Mouse (Mus musculus) midbrain, embryonic 11.5 days (tissue): Measurements from ENCODE around the gene Tas2r144. TPM values are rescaled to one million over a fixed set of nuclear protein-coding genes. Genes with fewer than 3 reads are reported as not detected.

ENCODE experiments used
- ATAC-seq: fragments of 200-750 bp; cut with Nextera tagmentation; 2 replicates; pipeline ENCODE4 v1.8.0; 2017; ENCODE audit warnings: moderate TSS enrichment, moderate library complexity; ENCODE audit not compliant: low FRiP score
- DNase-seq: peaks from one replicate; pipeline ENCODE4 v3.0.0; 2015; ENCODE audit warnings: low spot score; ENCODE audit errors: missing footprints
- H3K27ac ChIP-seq: fragments of 300-500 bp; sonication (generic); 2 replicates; pipeline ENCODE4 v1.5.1; 2014; ENCODE audit warnings: low read depth, low read length
- H3K27me3 ChIP-seq: fragments of 300-500 bp; sonication (generic); 2 replicates; pipeline ENCODE4 v1.6.1; 2014; ENCODE audit warnings: mild to moderate bottlenecking, low read length, moderate library complexity, mixed read lengths; ENCODE audit not compliant: control insufficient read depth, insufficient read depth
- H3K36me3 ChIP-seq: fragments of 300-500 bp; sonication (generic); 2 replicates; pipeline ENCODE4 v1.6.1; 2014; ENCODE audit warnings: mild to moderate bottlenecking, low read length, moderate library complexity, mixed read lengths; ENCODE audit not compliant: control insufficient read depth, insufficient read depth
- H3K4me1 ChIP-seq: fragments of 300-500 bp; sonication (generic); 2 replicates; pipeline ENCODE4 v1.6.1; 2014; ENCODE audit warnings: low read length; ENCODE audit not compliant: control insufficient read depth, insufficient read depth
- H3K4me2 ChIP-seq: fragments of 300-500 bp; sonication (generic); 2 replicates; pipeline ENCODE4 v1.6.1; 2014; ENCODE audit warnings: mild to moderate bottlenecking, moderate library complexity
- H3K4me3 ChIP-seq: fragments of 300-500 bp; sonication (generic); 2 replicates; pipeline ENCODE4 v1.5.1; 2014; ENCODE audit warnings: low read depth, low read length
- H3K9ac ChIP-seq: fragments of 300-500 bp; sonication (generic); 2 replicates; pipeline ENCODE4 v1.6.1; 2014; ENCODE audit warnings: low read length
- H3K9me3 ChIP-seq: fragments of 300-500 bp; sonication (generic); 2 replicates; pipeline ENCODE4 v1.6.1; 2016; ENCODE audit warnings: low read length; ENCODE audit not compliant: control insufficient read depth
- WGBS: fragments of 180-500 bp; shearing (Covaris S2); extraction: QIAGEN DNeasy Blood & Tissue Kit; methylation state at CpG from one replicate; pipeline ENCODE4 v1.1.7; 2014; 5-methylcytosine and 5-hydroxymethylcytosine counted together
- polyA plus RNA-seq: library from polyadenylated mRNA; unstranded; fragments of >200 nt; fragmentation: Nextera tagmentation; extraction: Ambion mirVana; gene quantifications from 2 replicates; pipeline ENCODE4 v1.2.1, GENCODE M21; 2014

Tas2r144 gene
- polyA plus RNA-seq, 1 experiment from 2014 or later, result not detected

GRCm38 (mm10) chr6:42231191-42231590 lies 16.1 kb downstream of the Tas2r144 start:
- no peak overlapping the region for H3K9ac ChIP-seq
- DNase-seq (no peak), ATAC-seq (no peak)
- H3K27me3 ChIP-seq, result no peaks in the 10 kb centered on the region
- H3K27ac ChIP-seq, result no peak overlapping the region
- no peaks in the 10 kb centered on the region for H3K36me3 ChIP-seq
- H3K4me3 ChIP-seq, result no peak overlapping the region
- 88% methylated on average over 3 of the region's 3 CpGs for WGBS
- H3K9me3 ChIP-seq, result no peaks in the 10 kb centered on the region
- no peaks in the 10 kb centered on the region for H3K4me1 ChIP-seq
- no peak overlapping the region for H3K4me2 ChIP-seq

- Histone ChIP-seq H3K27ac (no peak overlapping the region), H3K27me3 (no peaks in the 10 kb centered on the region), H3K4me1 (no peaks in the 10 kb centered on the region), H3K36me3 (no peaks in the 10 kb centered on the region), H3K9me3 (no peaks in the 10 kb centered on the region), H3K9ac (no peak overlapping the region), H3K4me3 (no peak overlapping the region), H3K4me2 (no peak overlapping the region)
- ATAC-seq (no peak), DNase-seq (no peak)
- 78% methylated on average over 6 of the region's 6 CpGs for WGBS
Observed at GRCm38 (mm10) chr6:42237276-42237805, 22.2 kb downstream of the Tas2r144 start.

- peaks cover 2% of the 10 kb centered on the region for H3K27me3 ChIP-seq
- H3K27ac ChIP-seq, result no peak overlapping the region
- H3K4me1 ChIP-seq, result no peaks in the 10 kb centered on the region
- H3K4me2 ChIP-seq, result no peak overlapping the region
- ATAC-seq (no peak), DNase-seq (no peak)
- no peak overlapping the region for H3K9ac ChIP-seq
- H3K9me3 ChIP-seq, result no peaks in the 10 kb centered on the region
- WGBS, result 84% methylated on average over 6 of the region's 6 CpGs
- H3K4me3 ChIP-seq, result no peak overlapping the region
- H3K36me3 ChIP-seq, result no peaks in the 10 kb centered on the region
Observed at GRCm38 (mm10) chr6:42241311-42242045, 26.4 kb downstream of the Tas2r144 start.

GRCm38 (mm10) chr6:42245711-42246353 lies 30.7 kb downstream of the Tas2r144 start, which contains the start of gene Gstk1:
Gstk1 (plus strand) TSS chr6:42245935.
- H3K4me1 ChIP-seq, result no peaks in the 10 kb centered on the region
- ATAC-seq (peak; percentile 100), DNase-seq (peak; percentile 98)
- no peaks in the 10 kb centered on the region for H3K9me3 ChIP-seq
- H3K36me3 ChIP-seq, result no peaks in the 10 kb centered on the region
- peak within 1 kb of the TSS; percentile 47 for H3K4me2 ChIP-seq
- H3K27ac ChIP-seq, result no peak within 1 kb of the TSS
- peaks cover 6% of the 10 kb centered on the region for H3K27me3 ChIP-seq
- peak within 1 kb of the TSS; percentile 32 for H3K4me3 ChIP-seq
- WGBS, result 2% methylated on average over 28 of the region's 28 CpGs
- H3K9ac ChIP-seq, result peak within 1 kb of the TSS; percentile 31; the same call in 1 of the 2 replicates

GRCm38 (mm10) chr6:42247173-42247572 lies 32.0 kb downstream of the Tas2r144 start:
- Histone ChIP-seq H3K4me1 (no peaks in the 10 kb centered on the region), H3K27me3 (peaks cover 6% of the 10 kb centered on the region), H3K27ac (no peak overlapping the region), H3K9me3 (no peaks in the 10 kb centered on the region), H3K4me3 (no peak overlapping the region), H3K36me3 (no peaks in the 10 kb centered on the region), H3K9ac (no peak overlapping the region), H3K4me2 (no peak overlapping the region)
- ATAC-seq (no peak), DNase-seq (no peak)
- WGBS, result 6% methylated on average over 8 of the region's 8 CpGs

GRCm38 (mm10) chr6:42247981-42248380 lies 32.9 kb downstream of the Tas2r144 start:
- no peak overlapping the region for H3K9ac ChIP-seq
- no peaks in the 10 kb centered on the region for H3K4me1 ChIP-seq
- ATAC-seq, result no peak
- no peak overlapping the region for H3K4me3 ChIP-seq
- H3K4me2 ChIP-seq, result no peak overlapping the region
- WGBS, result 87% methylated on average over 1 of the region's 1 CpGs
- H3K9me3 ChIP-seq, result no peaks in the 10 kb centered on the region
- H3K36me3 ChIP-seq, result no peaks in the 10 kb centered on the region
- no peak for DNase-seq
- H3K27me3 ChIP-seq, result peaks cover 6% of the 10 kb centered on the region
- H3K27ac ChIP-seq, result no peak overlapping the region

GRCm38 (mm10) chr6:42251791-42252190 lies 36.7 kb downstream of the Tas2r144 start:
- WGBS, result 85% methylated on average over 4 of the region's 4 CpGs
- Histone ChIP-seq H3K36me3 (no peaks in the 10 kb centered on the region), H3K27ac (no peak overlapping the region), H3K4me1 (no peaks in the 10 kb centered on the region), H3K4me2 (no peak overlapping the region), H3K27me3 (peaks cover 2% of the 10 kb centered on the region), H3K9ac (no peak overlapping the region), H3K9me3 (no peaks in the 10 kb centered on the region), H3K4me3 (no peak overlapping the region)
- no peak for ATAC-seq
- DNase-seq, result no peak

- Histone ChIP-seq H3K4me1 (no peaks in the 10 kb centered on the region), H3K36me3 (no peaks in the 10 kb centered on the region), H3K27ac (no peak overlapping the region), H3K27me3 (no peaks in the 10 kb centered on the region), H3K9ac (no peak overlapping the region), H3K4me2 (no peak overlapping the region), H3K4me3 (no peak overlapping the region), H3K9me3 (no peaks in the 10 kb centered on the region)
- 86% methylated on average over 2 of the region's 2 CpGs for WGBS
- ATAC-seq (no peak), DNase-seq (no peak)
Observed at GRCm38 (mm10) chr6:42253103-42253502, 38.0 kb downstream of the Tas2r144 start.

GRCm38 (mm10) chr6:42257303-42257863 lies 42.3 kb downstream of the Tas2r144 start:
- ATAC-seq (peak; percentile 85), DNase-seq (peak; percentile 89)
- Histone ChIP-seq H3K4me3 (no peak overlapping the region), H3K4me2 (no peak overlapping the region), H3K9ac (no peak overlapping the region), H3K27me3 (no peaks in the 10 kb centered on the region), H3K36me3 (no peaks in the 10 kb centered on the region), H3K9me3 (no peaks in the 10 kb centered on the region), H3K27ac (no peak overlapping the region), H3K4me1 (no peaks in the 10 kb centered on the region)
- 16% methylated on average over 11 of the region's 11 CpGs for WGBS
